Mouse (Mus musculus): ENCODE measurements at regions not wholly inside any gene's neighbourhood (a gene's known extent, or its start where the extent isn't known, plus 50 kb on each side); places are given as distances from the start of the nearest gene placed in this dataset.

GRCm38 (mm10) chr2:72648294-72648693 lies 172.3 kb downstream of the Cdca7 start:
- no peak for TF ChIP-seq EP300 (IDR thresholded peaks at IDR 0.05)
- no peak for TF ChIP-seq CTCF (IDR thresholded peaks at IDR 0.05)
